Mouse (Mus musculus): Measurements from ENCODE around the gene Fam234b.

The Fam234b gene

DNA sequence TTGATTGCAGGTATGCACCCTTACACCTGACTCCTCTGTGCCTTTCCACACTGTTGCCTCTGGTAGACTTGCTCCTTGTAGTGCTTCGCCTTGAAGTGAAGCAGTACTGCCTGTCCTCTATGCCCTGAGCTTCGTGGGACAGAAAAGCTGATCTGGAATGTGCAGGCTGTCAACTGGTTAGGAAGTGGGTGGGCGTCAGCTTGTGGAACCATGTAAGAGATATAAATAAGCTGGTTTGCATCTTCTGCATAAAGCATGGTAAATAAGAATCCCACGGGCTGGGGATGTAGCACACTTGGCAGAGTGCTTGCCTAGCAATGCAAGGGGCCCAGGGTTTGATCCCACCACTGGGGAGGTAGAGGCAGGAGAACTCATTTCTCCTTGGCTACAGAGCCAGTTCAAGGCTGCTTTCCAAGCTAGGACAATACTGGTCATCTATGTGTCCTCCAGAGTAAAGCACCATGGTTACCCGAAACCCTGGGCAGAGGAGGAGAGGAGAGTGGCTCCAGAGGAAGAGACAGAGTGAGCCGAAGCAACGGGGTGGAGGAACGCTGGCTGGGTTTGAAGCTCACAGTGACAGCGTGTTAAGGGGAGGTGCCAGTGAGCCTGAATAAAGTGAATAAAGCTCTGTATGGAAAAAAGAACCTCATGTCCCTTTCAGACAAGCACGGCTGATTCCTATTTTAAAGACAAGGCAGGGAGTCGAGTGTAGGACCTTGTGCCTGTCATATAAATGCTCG, 34.8 kb downstream of the Fam234b start:
- DNase-seq, result no peak

DNA sequence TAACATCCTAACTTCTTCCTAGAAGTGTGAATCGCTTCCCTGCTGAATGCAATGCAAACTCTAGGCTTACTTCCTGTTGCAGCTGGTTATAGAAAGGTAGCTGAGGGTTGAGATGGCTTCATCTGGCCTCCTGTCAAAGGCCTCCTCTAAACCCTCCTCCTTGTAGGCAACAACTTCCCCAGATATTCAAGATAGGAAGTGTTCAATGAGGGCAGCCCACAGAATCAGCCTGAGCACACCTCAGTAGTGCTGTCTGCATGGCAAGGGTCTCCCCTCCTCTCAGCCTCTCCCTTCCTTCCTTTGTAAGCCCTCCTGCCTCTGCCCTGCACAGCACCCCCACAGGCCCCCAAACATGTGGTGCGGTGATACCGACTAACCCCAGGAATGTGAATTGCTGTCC, 38.0 kb downstream of the Fam234b start:
- DNase-seq, result no peak

DNA sequence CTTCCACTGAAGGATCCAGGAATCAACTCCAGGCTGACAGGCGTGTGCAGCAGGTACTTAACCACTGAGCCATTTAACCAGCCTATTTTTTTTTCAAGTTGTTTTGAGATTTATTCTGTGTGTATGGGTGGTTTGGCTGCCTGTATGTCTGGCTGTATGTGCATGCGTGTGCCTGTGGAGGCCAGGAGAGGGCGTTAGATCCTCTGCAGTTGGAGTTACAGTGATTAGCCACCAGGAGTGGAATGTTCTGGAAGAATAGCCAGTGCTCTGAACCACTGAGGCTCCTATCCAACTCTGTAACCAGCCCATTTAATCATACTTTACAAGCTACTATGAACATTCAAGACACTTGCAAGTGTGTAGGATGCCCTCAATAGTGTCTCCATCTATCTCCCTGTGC, 38.8 kb downstream of the Fam234b start:
- DNase-seq, result no peak

DNA sequence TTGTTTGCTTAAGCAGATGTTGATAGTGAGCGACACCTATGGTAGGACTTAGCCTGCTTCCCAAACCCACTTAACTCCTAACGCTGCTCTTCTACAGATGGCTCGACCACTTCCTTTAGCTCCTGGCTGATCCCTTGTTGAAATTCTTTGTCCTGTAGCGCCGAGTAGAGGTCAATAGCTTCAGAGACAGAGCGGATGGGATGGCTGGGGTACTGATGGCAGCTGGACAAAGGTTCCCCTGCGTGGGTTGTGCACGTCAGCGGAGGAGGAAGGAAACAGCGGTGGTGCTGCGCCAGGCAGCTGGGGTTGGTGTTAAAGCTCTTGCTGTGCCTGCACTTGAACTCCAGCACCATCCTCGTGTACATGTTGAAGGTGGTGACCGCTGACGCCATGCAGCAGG, 39.5 kb downstream of the Fam234b start:
- peak in 1 of 2 experiments; percentile 24 for DNase-seq

DNA sequence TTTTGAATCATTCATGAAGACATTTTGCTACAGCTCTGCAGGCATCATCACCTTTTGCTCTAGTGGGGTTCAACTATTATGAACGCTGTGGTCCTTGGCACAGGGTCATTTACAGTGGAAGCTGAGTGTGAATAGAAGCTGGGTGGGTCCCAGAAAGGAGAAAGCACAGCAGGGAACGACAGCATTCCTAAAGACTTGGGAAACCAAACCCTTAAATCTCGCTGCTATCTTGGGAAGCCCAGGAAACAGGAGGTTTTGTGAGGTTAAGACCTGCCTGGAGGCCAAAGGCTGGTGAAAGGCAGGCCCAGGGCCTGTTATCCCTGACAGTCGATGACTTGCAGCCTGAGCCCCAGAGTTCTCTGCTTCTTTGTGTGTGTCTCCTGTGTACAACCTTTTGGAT, 40.4 kb downstream of the Fam234b start:
- no peak for DNase-seq

DNA sequence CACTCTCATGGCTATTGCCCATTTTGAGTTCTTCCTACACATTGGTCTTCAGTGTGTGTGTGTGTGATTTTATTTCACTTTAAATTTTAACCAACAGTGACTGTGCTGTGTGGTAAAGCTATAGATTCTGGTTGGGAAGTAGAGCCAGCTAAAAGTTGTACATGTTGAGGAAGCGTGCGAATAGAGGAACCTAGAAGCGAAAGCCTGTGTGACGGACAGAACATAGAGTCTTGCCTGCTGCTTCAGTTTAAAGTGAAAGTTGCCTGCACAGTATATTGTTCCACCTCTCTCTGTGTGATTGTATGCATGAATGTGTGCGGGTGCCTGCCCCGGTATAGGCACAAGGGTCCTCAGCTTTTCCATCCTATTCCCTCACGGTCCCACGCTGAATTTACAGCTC, 42.6 kb downstream of the Fam234b start:
- no peak for DNase-seq

DNA sequence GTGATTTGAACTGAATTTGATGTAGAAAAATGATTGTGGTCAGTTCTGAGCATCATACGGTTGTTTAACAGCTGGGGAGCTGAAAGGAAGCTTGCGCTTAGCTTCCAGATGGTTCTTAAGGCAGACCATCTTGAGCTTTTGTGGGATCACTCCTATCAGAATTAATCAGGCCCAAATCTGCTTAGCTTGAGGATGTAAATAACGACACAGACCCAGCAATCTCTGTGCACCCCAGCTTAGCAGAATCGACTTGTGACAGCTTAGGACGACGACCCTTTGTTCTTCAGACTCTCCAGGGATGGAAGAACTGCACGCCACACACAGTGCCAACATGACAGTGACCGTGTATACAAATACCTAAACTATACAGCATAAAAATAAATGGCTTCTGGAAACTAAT, 47.8 kb downstream of the Fam234b start:
- DNase-seq, result no peak

DNA sequence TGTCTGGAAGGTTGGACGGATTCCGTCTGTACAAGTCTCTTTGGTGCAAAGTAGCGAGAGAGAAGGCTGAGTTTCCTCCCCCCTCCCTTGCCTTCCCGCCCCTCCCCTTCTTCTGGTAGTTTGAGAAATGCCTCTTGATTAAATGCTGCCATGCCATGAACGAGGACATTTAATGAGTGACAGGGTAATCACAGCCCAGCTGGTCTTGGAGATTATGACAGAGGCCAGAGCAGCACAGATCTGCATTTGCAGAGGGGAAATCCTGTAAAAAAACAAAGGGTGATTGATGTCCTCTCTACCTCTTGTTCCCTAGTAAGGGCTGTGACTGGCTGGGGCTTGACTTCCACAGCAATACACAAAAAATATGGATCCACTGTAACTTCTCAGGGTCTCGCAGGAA, 50.1 kb downstream of the Fam234b start:
- DNase-seq, result no peak

DNA sequence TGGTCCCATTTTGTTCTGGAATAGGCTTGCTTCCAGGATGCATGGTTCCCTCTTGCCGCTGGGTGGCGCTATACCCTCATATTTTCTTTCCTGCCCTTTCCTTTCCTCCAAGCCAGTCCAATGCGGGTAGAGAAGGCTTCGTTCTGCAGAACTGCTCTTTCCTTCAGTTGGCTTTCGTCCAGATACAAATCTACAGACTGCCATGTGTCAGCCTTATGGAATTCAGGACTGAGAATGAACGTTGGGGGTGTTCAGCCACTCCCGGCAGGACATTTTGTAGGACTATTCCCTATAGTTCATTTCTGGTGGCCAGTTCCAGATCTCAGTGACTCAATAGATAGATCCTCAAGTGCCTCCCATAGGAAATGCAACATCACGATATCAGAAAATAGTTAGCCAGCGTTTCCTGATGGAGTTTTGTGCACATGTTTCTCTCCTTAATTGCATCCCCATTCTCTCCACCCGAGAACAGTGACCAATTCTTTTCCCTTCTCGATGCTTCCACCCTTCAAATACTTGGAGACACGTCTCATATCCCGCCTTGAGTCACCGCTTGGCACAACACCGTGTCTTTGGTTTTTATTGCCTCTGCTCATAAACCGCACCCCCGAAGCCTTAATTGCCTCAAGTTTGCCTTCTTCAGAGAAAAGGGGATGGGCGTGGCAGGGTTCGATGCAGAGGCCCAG, 52.2 kb downstream of the Fam234b start:
- peak; percentile 68 to 71 for DNase-seq

DNA sequence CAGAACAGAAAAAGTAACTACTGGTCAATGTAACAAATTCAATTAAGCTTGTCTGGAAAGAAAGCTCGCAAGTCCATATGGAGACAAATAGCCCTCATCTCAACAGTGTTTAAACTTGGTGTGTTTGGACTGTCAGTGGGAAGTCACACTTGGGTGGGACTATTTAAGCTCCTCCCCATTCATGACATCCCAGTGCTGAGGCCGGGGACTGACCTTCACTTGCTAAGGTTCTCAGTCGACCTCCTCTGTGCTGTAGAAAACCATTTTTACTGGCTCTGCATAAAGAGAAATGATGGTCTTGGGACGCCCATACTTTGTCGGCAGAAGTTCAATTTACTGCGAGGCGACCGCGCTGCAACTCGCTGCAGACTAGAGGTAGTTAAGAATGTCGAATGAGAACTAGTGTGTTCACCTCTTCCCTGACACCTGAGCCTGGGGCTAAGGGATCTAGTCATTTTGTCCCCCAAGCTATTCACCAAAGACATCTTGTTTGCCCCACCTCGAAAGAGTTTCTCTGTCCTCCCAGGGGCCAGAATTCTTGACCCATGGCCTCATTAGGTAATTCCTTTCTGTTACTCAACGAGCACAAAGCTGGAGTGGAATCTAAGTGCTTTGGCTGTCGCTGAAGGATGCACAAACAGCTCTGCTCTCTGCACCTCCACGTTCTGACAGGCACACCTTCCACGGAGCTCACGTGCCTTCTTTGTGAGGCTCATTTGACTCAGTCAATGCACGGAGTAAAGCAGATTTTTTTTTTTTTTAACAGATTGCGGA, 53.3 kb downstream of the Fam234b start:
- no peak for DNase-seq

DNA sequence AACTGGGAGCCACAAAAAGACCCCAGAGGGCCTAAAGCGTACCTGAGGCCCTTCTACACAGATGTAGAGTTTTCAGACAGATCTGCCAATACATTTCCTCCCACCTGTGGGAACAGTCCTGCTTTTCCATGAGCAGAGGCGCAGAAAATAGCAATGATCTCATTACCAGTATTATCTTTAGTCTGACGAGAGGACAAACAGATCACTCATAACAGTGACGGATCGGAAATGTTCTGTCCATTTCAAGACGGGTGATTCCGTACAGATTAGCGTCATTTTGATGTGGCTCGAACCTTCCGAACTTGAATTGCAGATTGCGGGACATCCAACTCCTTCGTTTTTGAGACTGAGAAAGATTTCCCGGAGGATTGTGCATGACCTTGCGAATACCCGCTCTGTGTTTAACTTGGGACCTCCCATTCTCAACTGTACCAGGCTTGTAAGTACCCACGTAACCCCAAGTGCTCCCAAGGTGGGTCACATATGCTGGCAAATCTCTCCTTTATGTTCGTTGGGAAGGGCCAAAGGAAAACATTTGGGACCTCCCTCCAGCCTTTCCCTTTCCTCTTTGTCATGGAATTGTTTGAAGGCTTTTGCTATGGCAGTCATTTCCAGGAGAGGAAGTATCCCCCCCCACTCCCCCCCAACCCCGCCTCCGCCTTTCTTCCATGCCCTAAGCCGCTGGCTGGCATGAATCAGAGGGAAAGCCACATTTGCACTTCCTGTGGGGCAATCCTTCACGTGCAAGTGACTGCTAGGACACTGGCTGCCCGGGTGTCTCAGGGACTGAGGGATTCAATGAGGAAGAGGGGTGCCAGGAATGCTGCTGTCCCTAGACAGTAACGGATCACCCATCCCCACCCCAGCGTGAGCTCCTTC, 54.3 kb downstream of the Fam234b start:
- DNase-seq, result no peak

DNA sequence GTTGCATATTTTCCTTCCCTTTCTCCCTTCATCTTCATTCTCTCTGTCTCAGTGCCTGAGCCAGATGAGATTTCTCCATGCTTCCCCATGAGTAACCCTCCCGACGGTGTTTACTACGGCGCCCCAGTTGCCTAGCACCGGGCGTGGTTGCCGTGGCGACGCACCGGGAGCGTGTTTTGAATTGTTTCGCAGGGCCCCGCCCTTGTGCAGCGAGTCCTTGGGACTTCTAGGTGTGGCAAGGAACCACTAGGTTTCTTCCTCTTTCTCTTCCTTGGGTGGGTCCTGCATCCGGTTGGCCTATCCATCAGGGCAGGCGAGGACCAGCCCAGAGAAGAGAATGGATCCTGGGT, 54.9 kb downstream of the Fam234b start:
- DNase-seq, result peak; percentile 58 to 59

DNA sequence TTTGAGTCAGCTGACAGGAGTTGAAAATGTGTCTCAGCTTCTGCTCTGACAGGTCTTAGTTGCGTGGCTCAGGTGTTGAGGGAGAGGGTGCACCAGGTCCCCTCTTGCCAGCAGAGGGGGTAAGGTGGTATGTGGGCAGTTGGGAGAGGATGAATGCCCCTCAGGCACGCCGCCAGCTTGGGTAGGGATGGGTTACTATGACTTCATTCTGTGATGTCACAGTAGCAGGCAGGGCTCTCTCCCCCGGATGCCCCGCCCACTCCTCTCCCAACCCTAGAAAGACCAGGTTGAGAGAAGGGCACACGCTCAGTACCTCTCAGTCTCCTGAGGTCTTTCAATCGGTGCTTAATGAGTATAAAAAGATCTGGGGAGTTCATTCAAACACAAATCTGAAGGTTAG, 56.4 kb downstream of the Fam234b start, which contains the start of gene Gsg1:
Gene Gsg1 (minus strand): TSS at position 199 of the 400 bp plus-strand sequence.
- DNase-seq, result no peak

DNA sequence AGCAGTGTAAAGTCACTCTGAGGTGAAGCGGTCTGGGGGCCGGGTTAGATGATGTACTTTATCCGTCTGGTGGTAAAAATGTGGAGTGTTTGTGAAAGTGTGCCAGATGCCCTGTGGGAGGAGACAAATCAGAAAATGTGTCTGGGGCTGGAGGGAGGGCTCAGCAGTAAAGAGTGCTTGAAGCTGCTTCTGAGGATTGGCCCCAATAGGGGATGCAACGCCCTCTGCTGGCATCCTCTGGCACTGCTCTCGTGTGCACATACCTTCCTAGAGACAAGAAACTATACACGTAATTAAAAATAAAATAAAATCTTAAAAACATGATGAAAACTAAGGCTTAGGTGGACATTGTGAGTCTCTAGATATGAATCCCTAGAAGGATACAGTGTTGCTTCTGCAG, 62.7 kb downstream of the Fam234b start:
- DNase-seq, result no peak

DNA sequence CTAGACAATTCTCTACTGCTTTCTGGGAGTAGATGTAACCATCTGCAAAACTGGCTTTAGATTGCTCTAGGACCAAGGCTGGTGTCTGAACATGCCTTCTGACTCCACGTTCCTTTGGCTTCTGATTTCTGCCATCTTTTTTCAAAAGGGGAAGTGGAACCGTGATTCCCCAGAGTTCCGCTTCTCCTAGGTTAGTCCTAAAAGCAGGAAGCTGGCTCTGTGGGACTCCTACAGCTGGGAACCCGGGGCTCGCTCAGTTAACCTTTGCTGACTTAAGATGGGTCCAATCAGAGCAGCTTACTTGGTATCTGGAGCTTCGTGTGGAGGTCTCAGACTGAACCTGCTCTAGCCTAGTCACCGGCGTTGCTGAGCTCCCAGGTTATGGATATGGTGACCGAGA, 63.3 kb downstream of the Fam234b start:
- DNase-seq, result no peak

DNA sequence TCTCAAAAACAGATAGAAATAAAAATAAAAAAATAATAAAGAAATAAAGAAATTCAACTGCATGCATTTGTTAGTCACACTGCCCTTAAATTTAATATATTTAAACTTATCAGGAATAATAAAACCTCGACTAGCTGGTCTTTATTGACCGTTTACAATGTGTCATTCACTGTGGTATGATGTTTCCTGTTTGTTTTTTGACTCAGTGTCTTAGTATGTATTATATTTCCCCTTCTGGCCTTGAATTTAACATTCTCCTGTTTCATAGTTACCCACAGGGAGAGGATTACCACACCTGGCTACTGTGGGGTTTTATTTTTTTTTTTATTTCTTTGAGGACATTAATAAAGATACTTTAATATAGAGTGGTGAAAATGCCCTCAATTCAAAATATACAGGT, 64.8 kb downstream of the Fam234b start:
- no peak for DNase-seq

DNA sequence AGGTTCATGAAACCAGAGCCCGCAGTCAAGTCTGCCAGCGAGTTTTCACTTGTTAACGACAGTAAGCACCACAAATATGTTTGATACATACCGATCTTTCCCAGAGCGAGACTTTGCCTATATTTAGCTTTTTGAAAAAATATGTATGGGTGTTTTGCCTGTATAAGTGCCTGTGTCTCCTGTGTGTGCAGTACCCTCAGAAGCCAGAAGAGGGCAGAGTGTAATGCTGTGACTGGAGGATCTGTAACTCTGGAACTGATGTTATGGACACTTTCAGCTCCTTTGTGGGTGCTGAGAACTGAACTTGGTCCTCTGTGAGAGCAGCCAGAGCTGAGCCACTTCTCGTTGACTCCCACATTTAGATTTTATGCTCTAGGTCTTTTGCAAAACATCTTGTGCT, 66.4 kb downstream of the Fam234b start:
- peak in 1 of 2 experiments; percentile 14 for DNase-seq

DNA sequence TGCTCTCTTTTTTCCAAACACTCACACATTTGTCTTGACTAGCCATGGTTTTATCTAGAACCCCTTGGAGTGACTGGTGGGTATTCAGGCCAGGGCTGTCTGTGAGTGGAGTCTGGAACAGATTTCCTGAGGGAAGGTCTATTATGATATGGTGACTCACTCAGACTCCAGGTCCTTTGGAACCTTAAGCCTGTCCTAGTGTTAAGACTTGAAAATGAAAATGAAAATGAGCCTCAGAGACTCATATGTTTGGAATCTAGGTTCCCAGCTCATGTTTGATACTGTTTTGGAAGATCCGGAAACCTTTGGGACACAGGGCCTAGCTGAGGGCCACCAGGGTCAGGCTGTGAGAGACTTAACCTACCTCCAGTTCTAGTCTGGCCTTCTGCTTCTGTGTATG, 68.3 kb downstream of the Fam234b start:
- no peak for DNase-seq

DNA sequence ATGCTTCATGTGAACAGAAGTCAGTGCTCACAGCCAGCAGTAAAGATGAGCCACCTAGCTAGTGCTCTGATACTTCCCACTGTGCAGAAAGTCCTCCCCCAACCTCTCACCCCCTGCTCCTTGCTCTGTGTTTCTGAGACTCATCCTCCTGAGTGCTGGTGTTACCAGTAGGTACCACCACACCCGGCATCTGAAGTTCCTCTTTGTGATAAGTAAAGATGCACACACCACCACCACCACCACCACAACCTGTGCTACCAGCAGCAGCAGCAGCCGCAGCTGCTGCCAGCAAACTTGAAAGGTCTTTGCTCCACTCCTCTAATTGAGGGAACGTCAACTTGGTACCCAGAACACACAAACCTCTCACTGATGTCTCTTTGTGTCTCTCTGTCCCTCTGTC, 69.4 kb downstream of the Fam234b start:
- no peak for DNase-seq

DNA sequence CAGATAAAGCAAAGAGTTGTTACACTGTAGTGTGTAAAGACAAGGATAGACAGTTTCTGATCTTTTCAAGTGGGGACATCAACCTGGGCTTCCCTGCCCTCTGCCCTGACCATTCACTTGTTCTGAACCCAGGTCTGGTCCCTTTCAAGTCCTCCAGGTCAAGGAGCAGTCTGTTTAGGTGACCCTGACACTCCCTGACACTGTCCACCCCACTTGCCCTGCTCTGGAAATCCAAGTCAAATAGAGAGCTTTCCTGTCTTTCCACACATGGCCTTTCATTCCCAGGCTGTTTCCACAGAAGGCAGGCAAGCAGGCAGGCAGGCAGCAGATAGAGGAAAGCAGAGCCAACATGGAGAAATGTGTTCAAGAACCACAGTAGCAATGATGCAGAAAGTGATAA, 70.6 kb downstream of the Fam234b start:
- no peak for DNase-seq

DNA sequence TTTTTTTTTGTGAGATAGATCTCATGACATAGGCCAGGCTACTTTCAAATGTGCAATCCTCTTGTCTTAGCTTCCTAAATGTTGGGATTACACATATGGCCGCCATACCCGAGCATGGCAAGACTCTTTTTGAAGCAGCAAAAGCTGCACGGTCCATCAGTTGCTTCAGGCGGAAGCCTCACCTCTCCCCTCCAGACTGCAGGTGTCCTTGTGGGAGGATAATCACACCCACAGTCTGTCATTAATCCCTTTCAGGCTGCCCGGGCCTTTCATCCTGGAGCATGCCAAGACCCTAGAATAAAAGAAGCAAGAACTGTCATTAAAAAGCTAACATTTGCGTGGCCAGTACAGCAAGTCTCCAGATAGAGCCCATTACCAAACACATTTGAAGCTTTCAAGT, 71.8 kb downstream of the Fam234b start:
- DNase-seq, result no peak

DNA sequence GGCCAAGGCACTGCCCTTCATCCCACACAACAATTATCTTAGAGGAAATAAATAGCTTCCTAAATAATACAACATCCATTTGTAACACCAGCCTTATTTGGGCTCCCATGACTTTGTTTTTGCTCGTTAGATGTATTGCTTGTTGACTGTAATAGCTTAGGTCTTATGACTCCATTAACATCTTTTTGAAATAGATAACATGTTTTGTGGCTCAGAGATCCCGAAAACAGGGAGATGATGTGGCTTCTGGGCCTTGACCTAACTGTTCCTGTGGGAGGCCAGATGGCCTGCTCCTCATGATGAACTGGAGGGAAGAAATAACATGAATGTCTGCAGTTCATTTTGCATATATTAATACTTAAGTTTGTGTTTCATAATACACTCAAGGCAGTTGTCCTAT, 74.0 kb downstream of the Fam234b start:
- DNase-seq, result no peak

DNA sequence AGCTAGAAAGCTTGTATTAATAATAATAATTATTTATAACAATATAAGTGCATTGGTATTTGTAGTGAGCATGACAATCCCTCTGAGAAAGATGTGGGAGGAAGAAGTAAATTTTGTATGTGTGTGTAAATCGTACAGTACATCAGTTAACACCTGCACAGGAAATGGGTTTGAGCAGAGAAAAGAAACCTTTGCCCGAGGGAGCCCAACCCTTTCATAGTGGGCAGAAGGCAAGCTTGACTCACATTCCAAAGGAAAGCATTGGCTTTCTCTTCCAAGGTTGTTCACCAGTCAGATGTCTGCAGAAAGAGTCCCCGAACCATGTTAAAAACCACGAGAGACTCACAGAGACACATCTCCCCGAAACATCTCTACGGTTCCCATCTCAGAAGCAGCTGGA, 75.3 kb downstream of the Fam234b start:
- no peak for DNase-seq
